Mouse (Mus musculus) embryo, embryonic 10.5 days (tissue): Measurements from ENCODE around the gene Epb41.
A peak's percentile ranks its signal among the peaks of the same experiment; 100 is the strongest.

Experiments
- DNase-seq: peaks from one replicate; pipeline ENCODE4 v3.0.0-alpha.2; 2015; ENCODE audit warnings: low spot score

The Epb41 gene

DNA sequence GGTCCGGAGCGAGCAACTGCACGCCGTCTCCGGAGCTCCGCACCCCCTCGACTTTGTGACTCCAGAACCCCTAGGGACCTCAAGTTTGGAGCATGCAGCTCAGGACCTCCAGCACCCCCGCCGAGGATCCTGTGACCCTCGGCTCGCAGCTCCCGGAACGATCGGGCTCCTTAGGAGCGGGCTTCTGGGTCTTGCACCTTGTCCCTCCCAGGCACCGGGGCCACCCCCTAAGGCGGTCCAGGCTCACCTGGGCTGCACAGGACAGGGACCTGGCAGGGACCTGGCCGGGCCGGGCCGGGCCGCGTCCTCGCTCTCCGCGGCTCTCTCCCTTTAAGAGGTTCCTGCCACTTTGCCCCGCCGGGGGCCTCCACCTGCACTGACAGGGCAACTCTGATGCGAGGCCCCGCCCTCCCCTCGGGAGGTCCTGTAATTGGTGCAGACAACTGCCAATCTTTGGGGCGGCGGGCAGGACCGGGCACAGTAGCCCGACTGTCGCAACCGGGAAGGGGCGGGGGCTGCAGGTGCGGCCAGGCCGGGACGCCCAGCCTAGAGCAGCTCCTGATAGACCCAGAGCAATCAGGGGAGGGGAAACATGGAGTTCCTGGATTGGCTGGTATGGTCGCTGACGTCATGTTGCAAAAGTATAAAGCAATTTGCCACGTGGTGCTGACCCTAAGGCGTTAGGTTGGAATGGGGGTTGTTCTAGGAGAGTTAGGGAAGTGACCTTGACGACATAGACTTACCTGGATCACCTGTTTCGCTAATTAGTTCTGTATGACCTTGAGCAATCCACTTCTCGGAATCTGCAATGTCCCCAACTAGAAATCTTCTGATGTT, at the start of gene Epb41:
Gene Epb41, minus strand, starts transcription at position 389 of the 837 bp plus-strand sequence.
- DNase-seq: peak; percentile 94

DNA sequence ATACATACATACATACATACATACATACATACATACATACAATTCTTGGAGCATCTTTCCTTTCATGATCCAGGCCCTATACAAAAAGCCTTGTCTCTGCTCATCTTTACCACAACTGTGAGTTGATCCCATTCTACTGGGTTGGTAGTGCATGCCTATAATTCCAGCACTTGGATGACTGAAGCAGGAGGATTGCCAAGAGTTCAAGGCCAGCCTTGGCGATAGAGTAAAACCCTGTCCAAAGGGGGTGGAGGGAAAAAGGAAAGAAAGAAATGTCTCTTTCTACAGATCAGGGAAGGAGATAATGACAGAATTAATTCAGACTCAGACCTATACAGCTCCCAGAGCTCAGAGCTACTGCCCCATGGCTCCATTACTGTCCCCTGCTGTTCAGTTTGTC, 48.0 kb upstream of the Epb41 start:
- no peak for DNase-seq

DNA sequence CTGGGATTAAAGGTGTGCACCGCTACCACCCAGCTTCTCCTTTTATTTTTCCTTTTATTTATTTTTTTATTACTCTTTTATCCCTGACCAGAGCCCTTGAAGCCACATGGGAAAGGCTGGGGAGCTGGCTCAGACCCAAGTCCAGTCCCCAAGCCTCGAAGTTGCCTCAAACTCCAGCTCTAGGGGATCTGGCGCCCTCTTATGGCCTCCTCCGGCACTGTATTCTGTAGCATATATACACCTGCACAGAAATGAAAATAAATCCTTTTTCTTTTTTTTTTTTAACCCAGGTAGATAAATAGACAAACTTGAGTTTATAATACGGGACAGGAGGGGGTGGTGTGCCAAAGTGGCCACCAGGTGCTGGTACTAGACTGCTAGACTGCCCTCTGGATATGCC, 46.6 kb upstream of the Epb41 start:
- DNase-seq: no peak

DNA sequence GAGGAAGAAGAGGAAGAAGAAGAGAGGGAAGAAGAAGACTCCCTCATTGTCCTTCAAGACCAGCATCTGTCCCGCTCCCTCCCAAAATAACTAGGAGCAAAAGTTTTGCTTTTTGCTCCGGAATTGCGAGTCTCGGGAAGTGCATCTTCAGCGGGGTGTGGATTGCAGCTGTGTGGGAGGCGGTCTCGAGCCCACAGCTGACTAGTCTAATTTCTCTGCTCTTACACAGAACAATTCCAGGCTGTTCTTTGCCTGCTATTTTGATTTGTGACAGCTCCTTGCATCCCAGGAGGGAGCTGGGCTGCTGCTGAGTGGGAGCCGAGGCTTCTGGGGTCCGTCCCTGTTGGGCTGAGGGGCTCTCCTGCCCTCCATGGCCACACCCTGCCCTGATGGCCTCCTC, 44.4 kb upstream of the Epb41 start:
- no peak for DNase-seq

DNA sequence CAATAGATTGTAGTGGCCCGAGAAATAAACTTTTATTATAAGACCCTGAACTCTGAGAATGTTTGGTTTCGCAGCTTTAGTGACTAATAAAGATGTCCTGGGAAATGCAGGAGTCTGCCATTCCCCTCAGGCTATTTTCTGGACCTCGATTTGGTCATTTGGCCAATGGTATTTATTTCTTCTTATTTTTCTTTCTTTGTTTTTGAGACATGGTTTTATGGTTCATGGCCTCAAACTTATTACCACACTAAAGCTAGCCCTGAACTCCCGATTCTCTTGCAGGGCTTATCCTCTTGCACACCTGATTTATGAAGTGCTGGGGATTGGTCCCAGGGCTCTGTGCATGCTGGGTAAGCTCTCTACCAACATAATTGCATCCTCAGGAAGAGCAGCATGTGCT, 41.2 kb upstream of the Epb41 start:
- DNase-seq: no peak

DNA sequence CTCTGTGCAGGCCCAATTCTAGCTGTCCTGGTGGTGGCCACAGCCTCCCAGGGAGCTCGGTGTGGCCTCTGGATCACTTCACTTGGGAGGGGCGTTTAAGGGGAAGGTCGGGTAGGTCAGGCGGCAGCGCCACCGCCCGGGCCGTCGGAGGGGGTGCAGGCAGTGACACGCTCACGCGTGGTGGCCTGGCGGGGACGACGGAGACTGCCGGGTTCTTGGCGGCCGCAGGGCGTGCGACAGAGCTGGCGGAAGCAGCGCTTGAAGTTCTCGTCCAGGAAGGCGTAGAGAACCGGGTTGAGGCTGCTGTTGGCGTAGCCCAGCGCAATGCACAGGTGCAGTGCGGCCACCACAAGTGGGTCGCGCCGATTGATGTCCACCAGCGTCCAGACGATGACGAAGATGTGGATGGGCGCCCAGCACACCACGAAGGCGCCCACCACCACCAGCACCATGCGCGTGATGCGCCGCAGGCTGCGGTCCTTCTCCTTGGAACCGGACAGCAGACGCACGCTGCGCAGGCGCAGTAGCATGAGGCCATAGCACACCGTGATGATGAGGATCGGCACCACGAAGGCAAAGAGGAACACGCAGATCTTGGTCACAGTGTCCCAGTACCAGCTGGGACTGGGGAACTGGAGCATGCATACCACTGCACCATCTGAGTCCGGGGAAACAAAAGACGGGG, 38.4 kb upstream of the Epb41 start:
- DNase-seq: no peak

DNA sequence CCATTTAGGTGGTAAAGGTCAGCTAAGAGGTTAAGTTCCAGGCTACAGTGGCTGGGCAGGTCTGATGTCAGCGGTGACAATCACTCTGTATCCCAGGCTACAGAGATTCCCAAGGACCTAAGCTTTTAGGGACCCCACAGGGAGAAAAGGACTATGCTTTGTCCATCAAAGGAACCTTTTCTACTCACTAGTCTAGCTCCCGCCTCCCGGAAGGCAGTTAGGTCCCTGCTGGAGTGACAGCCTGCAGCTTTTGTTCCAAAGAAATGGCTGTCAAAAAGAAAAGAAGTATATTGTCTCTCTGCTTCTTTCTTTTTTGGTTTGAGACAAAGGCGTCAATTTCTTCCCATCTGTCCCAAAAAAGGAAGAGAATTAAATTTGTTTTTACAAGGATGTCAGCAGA, 36.1 kb upstream of the Epb41 start:
- DNase-seq: no peak

DNA sequence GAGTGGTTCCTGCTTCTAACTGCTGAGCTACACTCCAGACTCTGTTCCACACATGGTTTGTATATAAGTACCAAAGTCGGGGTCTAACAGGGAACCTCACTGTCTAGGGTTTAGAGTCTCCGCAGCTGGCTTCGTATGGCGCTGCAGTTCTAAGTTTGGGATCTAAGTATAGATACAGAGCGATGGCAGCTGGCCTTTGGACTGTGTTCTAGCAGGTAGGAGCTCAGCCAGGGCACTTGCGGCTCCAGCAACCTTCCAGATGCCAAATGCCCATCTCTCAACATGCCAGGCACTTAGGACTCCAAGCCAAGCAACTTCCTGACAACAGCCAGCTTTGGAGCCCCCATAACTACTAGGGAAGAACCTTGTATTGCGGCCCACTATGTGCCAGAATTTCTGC, 33.1 kb upstream of the Epb41 start:
- no peak for DNase-seq

DNA sequence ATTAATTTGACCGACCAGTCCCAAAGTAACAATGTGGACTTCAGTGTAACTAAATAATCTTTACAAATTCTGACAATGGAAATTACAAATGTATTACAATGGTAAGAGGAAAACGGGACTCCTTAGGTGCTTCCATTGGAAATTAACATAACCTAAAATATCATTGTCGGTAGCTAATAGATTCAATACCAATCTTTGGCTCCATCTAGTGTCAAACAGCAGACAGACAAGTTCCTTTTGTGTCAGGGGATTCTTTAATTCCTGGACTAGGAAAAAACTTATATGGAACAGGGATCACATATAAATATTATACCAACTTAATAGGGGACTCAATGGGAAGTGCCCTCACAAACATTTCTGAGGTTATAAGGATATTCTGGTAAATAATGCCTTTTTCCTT, 26.0 kb upstream of the Epb41 start:
- no peak for DNase-seq

DNA sequence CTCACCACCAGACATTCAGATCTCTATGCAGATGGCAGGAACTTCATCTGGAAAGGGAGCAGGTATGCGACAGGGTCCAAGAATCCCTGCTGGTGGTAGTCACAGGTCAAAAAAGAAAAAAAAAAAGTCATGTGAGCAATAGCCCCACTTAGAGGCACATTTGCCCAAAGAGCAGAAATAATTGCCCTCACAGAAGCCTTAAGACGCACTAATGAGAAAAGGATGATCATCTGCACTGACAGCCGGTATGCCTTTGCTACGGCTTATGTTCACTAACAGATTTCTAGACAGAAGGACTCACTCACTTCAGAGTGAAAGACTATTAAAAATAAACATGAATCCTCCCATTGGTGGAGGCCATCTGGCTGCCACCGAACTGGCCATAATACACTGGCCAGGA, 24.4 kb upstream of the Epb41 start:
- no peak for DNase-seq

DNA sequence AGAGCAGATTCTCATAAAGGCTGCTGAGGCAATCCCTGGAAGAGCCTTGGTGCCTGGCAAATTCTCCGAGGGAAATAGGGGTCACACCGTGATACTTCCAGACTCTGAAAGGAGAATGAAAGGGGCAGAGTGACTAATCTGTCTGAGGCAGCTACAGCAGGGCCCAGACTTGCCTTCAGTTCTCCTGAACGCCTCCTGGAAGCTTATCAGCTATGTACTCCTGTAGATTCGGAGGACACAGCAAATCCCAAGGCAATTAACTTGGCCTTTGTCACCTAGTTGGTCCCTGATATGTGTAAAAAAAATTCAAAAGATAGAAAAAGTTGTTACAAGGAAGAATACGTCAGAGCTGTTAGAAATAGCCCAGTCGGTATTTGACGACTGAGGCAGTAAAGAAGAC, 19.9 kb upstream of the Epb41 start:
- no peak for DNase-seq

DNA sequence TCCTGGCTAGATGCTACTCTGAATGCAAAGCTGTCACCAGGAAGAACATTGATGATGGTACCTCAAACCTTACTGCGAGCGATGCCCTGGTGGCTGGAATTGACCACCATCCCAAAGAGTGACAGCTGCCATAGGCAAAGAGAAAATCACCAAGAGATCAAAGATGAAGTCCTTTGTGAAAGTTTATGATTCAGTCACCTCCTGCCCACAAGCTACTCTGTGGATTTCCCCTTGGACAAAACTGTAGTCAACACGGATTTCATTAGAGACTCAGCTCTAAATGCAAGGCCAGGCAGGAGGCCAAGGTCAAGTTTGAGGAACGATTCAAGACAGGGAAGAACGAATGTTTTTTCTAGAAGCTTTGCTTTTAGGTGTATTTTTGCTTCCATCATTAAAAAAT, 18.8 kb upstream of the Epb41 start:
- no peak for DNase-seq

DNA sequence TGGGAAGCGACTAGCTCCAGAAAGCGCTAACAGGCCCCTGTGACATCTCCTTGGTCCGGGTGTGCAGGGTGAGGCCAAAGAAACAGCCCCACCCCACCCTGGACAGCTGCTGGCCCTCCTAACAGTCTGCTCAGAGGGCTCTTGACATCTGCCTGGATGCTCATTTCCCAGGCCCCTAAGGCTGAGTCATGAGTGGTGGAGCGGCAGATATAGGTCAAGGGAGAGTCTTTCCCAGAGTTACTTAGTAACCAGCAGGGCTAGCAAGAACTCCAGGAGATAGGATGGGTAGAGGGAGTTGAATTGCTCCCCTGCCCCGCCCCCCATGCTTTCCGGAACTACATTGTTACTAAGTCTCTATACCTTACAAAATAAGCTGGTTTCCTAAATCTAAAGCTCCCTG, 18.0 kb upstream of the Epb41 start:
- no peak for DNase-seq

DNA sequence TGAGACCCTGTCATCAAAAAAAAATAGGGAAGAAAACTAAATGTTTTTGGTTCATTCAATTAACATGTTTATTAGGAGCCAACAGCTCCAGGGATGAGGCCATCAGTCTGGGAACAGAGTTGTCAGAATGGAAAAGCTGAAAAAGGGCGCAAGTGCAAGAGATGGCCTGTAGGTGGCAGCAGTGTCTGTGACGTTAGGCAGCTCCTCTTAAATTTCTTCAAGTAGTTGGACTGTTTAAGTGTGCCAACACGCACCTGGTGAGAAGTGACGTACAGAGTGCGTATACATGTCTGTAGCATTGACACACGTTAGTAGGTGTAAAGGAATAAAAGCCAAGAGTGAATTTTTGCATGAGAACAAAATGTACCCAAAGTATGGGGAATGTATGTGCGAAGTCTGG, 13.8 kb upstream of the Epb41 start:
- DNase-seq: peak; percentile 88

DNA sequence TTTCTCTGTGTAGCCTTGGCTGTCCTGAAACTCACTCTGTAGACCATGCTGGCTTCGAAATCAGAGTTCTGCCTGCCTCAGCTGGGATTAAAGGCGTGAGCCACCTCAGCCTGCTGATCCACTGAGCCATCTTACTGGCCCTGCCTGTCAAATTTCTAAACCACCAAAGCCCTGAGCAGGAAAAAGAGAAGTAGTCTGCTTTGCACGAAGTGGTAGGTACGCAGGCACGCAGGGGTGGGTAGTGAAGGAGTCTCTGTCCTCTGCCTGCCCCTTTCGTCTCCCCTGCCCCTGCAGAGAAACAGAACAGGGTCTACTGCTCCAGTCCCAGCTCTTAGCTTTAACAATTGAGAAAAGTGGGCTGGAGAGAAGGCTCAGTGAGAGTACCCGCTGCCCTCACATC, 10.0 kb upstream of the Epb41 start:
- no peak for DNase-seq

DNA sequence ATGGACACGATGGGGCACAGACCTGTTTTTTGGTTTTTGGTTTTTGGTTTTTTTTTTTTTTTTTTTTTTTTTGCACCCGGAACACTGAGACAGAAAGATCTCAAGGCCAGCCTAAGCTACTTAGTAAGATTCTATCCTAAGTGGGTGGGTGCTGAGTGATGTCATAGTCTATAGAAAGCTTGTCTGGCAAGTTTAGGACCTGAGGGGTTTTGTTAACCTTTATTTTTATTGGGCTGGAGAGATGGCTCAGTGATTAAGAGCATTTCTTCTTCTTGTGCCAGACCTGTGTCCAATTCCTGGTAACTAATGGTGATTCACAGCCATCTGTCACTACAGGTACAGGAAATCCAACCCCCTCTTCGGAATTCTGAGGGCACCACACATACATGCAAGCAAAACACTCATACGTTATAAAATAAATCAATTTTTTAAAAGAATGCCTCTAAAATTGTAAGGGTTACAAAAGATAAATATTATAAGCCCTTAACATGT, 5.4 kb upstream of the Epb41 start:
- no peak for DNase-seq

DNA sequence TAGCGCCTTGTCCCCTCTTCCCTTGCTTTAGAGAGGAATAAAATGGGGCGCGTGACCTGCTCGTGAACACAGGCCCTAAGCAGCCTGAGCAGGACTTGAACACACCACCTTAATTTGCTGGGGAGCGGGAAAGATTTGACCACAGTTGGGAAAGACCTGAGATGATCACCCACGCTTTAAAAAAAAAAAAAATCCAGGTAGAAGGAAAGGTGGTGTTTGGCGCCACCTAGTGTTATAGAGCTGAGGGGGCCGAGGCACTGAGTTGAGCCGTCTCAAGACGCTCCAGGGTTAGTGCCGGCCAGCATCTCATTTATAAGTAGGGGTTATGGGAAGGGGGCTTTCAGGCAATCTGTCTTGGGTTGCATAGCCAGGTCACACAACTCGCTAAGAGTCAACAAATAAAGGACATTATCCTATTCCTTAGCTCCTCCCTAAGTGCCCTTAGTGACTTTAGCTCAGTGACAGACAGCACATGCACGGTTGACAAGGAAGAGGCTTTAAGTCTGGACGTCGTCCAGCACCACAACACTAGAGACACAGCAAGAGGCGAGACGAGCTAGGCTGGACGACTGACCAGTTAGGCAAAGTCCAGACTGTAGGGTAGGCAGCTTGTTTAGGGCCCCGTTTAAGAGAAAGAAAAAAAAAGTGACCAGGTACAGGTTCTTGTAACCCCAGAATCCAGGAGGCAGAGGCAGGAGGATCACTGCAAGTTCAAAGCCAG, 4.6 kb upstream of the Epb41 start:
- DNase-seq: peak; percentile 88

DNA sequence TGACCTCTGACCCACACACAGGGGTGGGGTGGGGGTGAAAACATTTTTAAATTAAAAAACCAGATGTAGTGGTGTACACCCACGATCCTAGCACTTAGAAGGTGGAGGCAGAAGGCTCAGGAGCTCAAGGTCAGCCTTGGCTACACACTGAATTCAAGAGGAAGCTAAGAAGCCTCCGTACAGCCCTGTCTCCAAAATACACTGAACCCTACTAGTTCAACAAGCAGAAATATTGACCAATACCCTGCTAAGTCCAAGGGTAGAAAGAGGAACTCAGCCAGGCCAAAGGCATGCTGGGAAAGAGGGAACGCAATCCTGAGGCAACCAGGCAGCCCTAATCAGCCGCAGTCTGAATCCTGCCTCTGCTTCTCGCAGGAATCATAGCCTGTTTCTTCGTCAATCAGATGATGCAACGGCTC, 3.2 kb upstream of the Epb41 start:
- DNase-seq: no peak

DNA sequence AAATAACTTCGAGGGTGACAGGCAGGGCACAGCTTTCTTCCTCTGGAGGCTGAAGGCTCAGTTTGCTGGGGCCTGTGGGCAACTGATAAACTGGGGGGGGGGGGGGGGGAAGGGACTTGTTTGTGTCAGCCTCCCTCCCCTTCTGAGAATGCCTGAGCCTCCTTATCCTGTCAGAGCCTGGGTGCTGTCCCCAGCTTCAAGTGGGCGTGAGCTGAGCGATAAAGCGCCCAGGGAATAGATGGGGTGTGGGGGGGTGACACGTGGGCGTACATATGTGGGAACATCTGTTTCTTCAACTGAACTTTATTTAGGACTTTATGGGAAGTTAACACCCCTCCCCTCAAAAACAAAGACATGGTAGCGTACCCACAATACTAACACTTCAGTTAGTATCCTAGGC, 2.3 kb upstream of the Epb41 start:
- no peak for DNase-seq

DNA sequence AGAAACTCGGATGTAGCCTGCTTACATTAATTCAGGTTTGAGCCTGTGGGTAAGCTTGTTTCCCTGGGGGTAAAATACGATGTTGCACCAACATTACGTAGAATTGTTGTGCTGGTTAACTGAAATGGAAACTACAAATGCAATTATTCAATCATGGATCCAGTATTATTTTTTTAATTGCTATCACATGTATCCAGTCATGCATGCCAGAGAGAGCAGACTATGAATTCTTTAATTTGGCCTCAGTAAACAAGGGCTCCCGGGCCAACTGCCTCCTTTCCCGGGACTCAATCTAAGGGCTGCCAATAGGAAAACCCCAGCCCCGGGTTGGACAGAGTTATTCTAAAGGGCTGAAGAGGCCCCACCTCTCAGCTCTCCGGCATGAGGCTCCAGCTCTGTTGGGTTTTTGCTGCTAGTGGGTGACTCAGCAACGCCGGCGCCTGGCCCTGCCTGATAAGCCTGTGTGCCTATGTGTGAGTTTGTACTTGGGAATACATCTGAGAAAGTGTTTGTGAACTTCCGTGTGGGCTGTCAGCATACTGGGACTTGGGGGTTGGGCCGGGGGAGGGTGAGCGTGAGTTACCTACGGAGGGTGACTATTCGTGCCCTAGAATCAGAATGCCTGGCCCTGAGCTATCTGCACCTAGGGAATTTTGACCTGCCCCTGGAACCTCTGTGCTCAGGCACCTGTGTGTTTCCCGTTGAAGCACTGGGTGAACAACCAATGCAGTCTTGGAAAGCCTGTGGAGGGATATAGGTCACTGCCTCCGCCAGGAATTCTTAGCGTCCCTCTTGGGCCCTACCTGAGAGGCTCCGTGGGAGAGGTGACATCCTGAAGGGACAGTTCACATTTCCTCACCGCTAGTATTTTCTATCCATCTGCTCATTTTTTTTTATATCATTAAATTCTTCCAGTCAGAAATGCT, 1.6 kb upstream of the Epb41 start:
- DNase-seq: peak; percentile 56

DNA sequence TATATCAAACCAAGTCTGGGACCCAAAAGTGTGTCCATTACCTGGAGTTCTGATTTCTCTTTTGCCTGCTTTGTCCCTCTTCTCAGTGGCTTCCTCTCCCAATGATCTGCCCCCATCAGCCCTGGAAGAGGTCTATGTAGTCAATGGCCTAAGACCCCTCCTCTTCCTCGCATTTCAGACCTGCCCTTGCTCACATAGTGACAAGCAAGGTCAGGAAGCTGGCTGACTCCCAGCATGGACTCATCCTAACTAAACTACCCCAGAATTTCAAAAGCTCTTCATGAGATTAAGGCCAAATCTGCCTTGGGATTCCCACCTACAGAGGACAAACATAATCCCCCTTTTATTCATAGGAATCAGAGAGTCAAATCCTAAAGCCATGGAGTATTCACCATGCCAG, 675 bp upstream of the Epb41 start:
- no peak for DNase-seq
